Mouse (Mus musculus) thymus, postnatal 25 days (tissue): ENCODE data around the gene Creb3l2.
"Not testable (repeated sequence)": the region's sequence is repeated elsewhere in the genome, so short reads cannot be mapped to it uniquely, and the experiment has no call there.

Source experiments
- DNase-seq: peaks from one replicate; pipeline ENCODE4 v3.0.0; 2022

The Creb3l2 gene

GRCm38 (mm10) chr6:37407876-37408275 is 34.1 kb downstream of the Creb3l2 start:
- no peak for DNase-seq

- DNase-seq, result no peak
Observed at GRCm38 (mm10) chr6:37406903-37407302, 35.0 kb downstream of the Creb3l2 start.

- no peak for DNase-seq
Observed at GRCm38 (mm10) chr6:37406018-37406417, 35.9 kb downstream of the Creb3l2 start.

GRCm38 (mm10) chr6:37404325-37404724 is 37.6 kb downstream of the Creb3l2 start:
- DNase-seq, result no peak

GRCm38 (mm10) chr6:37401928-37402327 is 40.0 kb downstream of the Creb3l2 start:
- DNase-seq, result no peak

GRCm38 (mm10) chr6:37400866-37401525 is 41.0 kb downstream of the Creb3l2 start:
- DNase-seq, result no peak

GRCm38 (mm10) chr6:37400167-37400566 is 41.8 kb downstream of the Creb3l2 start:
- no peak for DNase-seq

GRCm38 (mm10) chr6:37398943-37399342 is 43.0 kb downstream of the Creb3l2 start:
- DNase-seq, result no peak

GRCm38 (mm10) chr6:37397973-37398372 is 44.0 kb downstream of the Creb3l2 start:
- DNase-seq, result no peak

- no peak for DNase-seq
Observed at GRCm38 (mm10) chr6:37397254-37397653, 44.7 kb downstream of the Creb3l2 start.

GRCm38 (mm10) chr6:37396127-37396526 is 45.8 kb downstream of the Creb3l2 start:
- no peak for DNase-seq

- DNase-seq, result no peak
Observed at GRCm38 (mm10) chr6:37393263-37393662, 48.7 kb downstream of the Creb3l2 start.

GRCm38 (mm10) chr6:37392262-37392661 is 49.7 kb downstream of the Creb3l2 start:
- no peak for DNase-seq

GRCm38 (mm10) chr6:37391313-37391712 is 50.6 kb downstream of the Creb3l2 start:
- no peak for DNase-seq

GRCm38 (mm10) chr6:37388960-37389359 is 53.0 kb downstream of the Creb3l2 start:
- DNase-seq, result no peak

GRCm38 (mm10) chr6:37388501-37388900 is 53.4 kb downstream of the Creb3l2 start:
- DNase-seq, result no peak

- no peak for DNase-seq
Observed at GRCm38 (mm10) chr6:37387281-37387680, 54.7 kb downstream of the Creb3l2 start.

GRCm38 (mm10) chr6:37385602-37386285 is 56.2 kb downstream of the Creb3l2 start:
- DNase-seq, result no peak

GRCm38 (mm10) chr6:37382761-37383160 is 59.2 kb downstream of the Creb3l2 start:
- no peak for DNase-seq

- no peak for DNase-seq
Observed at GRCm38 (mm10) chr6:37377836-37378580, 63.9 kb downstream of the Creb3l2 start.

- DNase-seq, result not testable (repeated sequence)
Observed at GRCm38 (mm10) chr6:37377387-37377786, 64.6 kb downstream of the Creb3l2 start.

- no peak for DNase-seq
Observed at GRCm38 (mm10) chr6:37375452-37375851, 66.5 kb downstream of the Creb3l2 start.

GRCm38 (mm10) chr6:37371341-37371740 is 70.6 kb downstream of the Creb3l2 start:
- peak; percentile 57 for DNase-seq

GRCm38 (mm10) chr6:37370566-37370965 is 71.4 kb downstream of the Creb3l2 start:
- DNase-seq, result no peak
